Mouse (Mus musculus) E14TG2a.4 (cell line): Measurements from ENCODE around the gene Pecam1.

ENCODE experiments used
- H3K27me3 ChIP-seq: 2 replicates; pipeline ENCODE4 v1.6.1; 2014; ENCODE audit warnings: low read length, control low read depth; ENCODE audit not compliant: insufficient read depth
- H3K36me3 ChIP-seq: 2 replicates; pipeline ENCODE4 v1.6.1; 2014; ENCODE audit warnings: low read length, control low read depth; ENCODE audit not compliant: insufficient read depth
- H3K4me1 ChIP-seq: replicated peaks from 2 replicates; pipeline ENCODE4 v1.6.1; 2014; ENCODE audit warnings: low read depth, low read length, control low read depth
- H3K4me3 ChIP-seq: replicated peaks from 2 replicates; pipeline ENCODE4 v1.5.1; 2014; ENCODE audit warnings: mild to moderate bottlenecking, low read length
- H3K9me3 ChIP-seq: 2 replicates; pipeline ENCODE4 v1.6.1; 2014; ENCODE audit warnings: low read length, control low read depth
- CTCF ChIP-seq: conservative IDR thresholded peaks from 2 replicates; pipeline ENCODE4 v1.5.1; 2014; ENCODE audit warnings: low read length
- NANOG ChIP-seq: IDR thresholded peaks from 2 replicates; pipeline ENCODE4 v1.6.1; 2014; ENCODE audit warnings: borderline replicate concordance, low read length, mixed read lengths
- POU5F1 ChIP-seq: IDR thresholded peaks from 2 replicates; pipeline ENCODE4 v1.6.1; 2014; ENCODE audit warnings: low read length, borderline replicate concordance

Gene Pecam1

DNA sequence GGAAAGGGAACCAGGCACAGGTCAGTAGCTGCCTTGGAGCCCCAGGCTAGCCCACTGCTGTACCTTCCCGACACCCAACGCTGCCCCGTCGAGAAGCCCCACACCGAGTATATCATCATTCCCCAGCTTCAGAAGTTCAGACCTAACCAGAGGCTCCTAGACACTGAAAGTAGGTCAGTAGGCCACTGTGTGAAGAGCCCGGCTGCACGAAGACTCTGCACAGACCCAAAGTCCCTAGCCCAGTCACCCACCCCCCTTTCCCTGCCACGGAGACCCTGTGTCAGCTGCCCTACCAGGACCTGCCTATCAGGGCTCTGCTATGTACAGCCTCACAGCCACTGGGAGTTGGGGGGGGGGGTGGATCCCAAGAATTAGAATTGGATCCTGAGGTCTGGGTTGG lies 78.6 kb downstream of the Pecam1 start:
- no peak for TF ChIP-seq CTCF
- TF ChIP-seq NANOG: no peak
- TF ChIP-seq POU5F1: no peak
- Histone ChIP-seq H3K36me3 (peaks cover 45% of the 10 kb centered on the region), H3K9me3 (no peaks in the 10 kb centered on the region), H3K27me3 (no peaks in the 10 kb centered on the region), H3K4me3 (no peak overlapping the region), H3K4me1 (peaks cover 90% of the 10 kb centered on the region)

GRCm38 (mm10) chr11:106670951-106671478 lies 79.4 kb downstream of the Pecam1 start:
- peaks cover 46% of the 10 kb centered on the region for H3K36me3 ChIP-seq
- no peak overlapping the region for H3K4me3 ChIP-seq
- no peak for TF ChIP-seq NANOG
- no peak for TF ChIP-seq CTCF
- TF ChIP-seq POU5F1: no peak
- H3K27me3 ChIP-seq: no peaks in the 10 kb centered on the region
- H3K9me3 ChIP-seq: no peaks in the 10 kb centered on the region
- H3K4me1 ChIP-seq: peaks cover 98% of the 10 kb centered on the region

DNA sequence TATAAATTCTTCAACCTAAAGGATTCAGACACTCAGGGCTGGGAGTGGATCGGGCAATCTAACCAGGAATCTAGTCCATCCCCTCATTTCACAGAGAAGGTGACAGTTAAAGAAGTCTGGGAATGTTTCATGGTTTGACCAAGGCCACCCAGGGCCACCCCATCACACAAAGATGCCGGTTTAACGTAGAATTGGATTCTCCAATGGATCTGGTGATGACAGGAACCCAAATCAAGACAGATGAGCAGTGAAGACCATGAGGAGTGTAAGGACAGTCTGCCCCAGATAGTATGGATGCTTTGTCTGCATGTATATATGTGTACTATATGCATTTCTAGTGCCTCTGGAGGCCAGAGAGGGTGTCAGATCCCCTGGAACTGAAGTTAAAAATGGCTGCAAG lies 80.2 kb downstream of the Pecam1 start:
- peaks cover 43% of the 10 kb centered on the region for H3K36me3 ChIP-seq
- no peaks in the 10 kb centered on the region for H3K9me3 ChIP-seq
- no peaks in the 10 kb centered on the region for H3K27me3 ChIP-seq
- TF ChIP-seq NANOG (no peak), CTCF (no peak), POU5F1 (no peak)
- no peak overlapping the region for H3K4me3 ChIP-seq
- H3K4me1 ChIP-seq: peaks cover 97% of the 10 kb centered on the region

- Histone ChIP-seq H3K4me3 (no peak overlapping the region; the same call in 1 of the 2 replicates), H3K27me3 (no peaks in the 10 kb centered on the region), H3K4me1 (peaks cover 96% of the 10 kb centered on the region), H3K9me3 (no peaks in the 10 kb centered on the region), H3K36me3 (peaks cover 40% of the 10 kb centered on the region)
- TF ChIP-seq POU5F1 (no peak), NANOG (no peak), CTCF (no peak)
These were observed 80.6 kb downstream of the Pecam1 start for GRCm38 (mm10) chr11:106669873-106670173.

DNA sequence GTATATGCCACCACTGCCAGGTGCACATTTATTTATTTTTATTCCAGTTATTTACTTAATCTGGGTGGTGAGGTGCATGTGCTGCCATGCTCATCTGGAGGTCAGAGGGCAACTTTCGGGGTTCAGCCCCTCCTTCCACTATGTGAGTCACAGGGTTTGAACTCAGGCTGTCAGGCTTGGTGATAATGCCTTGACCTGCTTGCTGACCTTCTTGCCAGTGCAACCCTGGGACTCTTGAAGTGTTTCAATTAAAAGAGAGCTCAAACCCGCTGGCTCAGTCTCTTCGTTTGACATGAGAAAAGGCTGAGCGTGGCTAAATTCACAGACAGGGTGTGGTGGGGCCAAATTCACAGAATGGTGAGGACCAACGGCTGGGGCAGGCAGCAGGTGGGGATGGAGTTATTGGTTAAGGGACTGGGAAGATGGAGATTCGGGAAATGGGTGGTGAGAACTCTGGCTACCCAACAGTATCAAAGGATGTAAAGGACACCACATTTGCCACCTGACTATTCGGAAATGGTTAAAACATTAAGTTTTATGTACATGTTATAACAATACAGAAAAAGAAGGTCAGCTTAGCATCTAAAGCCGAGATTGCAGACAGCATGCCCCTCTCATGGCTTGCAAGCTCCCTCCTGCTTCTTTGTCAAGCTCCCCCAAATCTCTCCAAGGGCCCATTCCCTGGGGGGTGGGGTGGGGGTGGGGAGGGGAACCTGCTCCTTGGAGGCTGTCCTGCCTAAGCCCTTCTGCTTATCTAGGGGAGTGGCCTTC lies 81.1 kb downstream of the Pecam1 start:
- H3K9me3 ChIP-seq: no peaks in the 10 kb centered on the region
- peaks cover 40% of the 10 kb centered on the region for H3K36me3 ChIP-seq
- TF ChIP-seq NANOG (no peak), CTCF (no peak), POU5F1 (no peak)
- H3K4me3 ChIP-seq: no peak overlapping the region; the same call in 1 of the 2 replicates
- H3K4me1 ChIP-seq: peaks cover 96% of the 10 kb centered on the region
- no peaks in the 10 kb centered on the region for H3K27me3 ChIP-seq

DNA sequence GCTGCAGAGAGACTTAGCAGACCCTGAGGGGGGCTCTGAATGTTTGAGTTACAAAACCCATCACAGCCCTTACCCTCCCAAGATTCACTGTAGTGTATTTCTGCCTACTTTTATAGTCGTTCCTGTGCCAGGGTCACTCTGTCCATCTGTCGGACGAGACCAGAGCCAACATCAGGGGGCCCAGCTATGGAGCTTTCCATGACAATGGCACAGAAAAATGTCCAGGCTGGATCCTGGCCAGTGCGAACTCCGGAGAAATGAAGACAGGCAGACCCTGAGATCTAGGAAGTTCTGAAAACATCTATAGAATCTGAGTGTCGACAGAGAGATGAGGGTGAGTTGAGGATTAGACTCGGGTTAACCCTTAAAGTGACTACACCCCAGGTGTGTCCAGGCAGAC lies 82.1 kb downstream of the Pecam1 start:
- Histone ChIP-seq H3K9me3 (no peaks in the 10 kb centered on the region), H3K27me3 (no peaks in the 10 kb centered on the region), H3K36me3 (peaks cover 37% of the 10 kb centered on the region), H3K4me3 (no peak overlapping the region), H3K4me1 (peaks cover 96% of the 10 kb centered on the region)
- no peak for TF ChIP-seq NANOG
- TF ChIP-seq POU5F1: no peak
- TF ChIP-seq CTCF: no peak

- no peak for TF ChIP-seq POU5F1
- no peak for TF ChIP-seq CTCF
- no peak for TF ChIP-seq NANOG
- Histone ChIP-seq H3K27me3 (no peaks in the 10 kb centered on the region), H3K36me3 (peaks cover 36% of the 10 kb centered on the region), H3K4me3 (no peak overlapping the region), H3K9me3 (no peaks in the 10 kb centered on the region), H3K4me1 (peaks cover 95% of the 10 kb centered on the region)
These were observed 82.6 kb downstream of the Pecam1 start for GRCm38 (mm10) chr11:106667855-106668254.

DNA sequence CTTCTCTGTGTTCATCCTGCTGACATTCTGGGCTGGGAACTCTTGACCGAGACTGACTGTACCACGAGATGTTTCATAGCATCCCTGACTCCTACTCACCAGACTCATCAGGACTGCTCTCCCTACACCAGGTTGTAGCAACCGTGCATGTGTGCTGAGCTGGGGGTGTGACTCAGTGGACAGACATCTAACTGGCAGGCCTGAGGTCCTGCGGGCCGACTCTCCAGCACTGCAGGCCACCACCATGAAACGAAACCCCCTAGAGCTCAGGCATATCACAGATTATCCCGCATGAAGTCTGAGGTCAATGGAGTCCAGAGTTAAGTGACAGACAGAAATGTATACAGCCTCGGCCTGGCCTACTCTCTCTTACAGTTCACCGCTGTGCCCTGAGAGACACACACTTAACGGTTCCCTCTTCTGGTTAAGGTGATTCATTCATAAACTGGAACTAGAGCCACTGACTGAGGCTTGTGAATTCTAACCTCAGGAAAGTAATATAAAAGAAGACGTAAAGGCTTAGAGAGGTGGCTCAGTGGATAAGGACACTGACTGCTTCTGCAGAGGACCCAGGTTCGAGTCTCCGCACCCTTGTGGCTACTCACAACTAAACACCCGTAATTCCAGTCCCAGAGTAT lies 83.8 kb downstream of the Pecam1 start:
- H3K36me3 ChIP-seq: peaks cover 33% of the 10 kb centered on the region
- H3K27me3 ChIP-seq: no peaks in the 10 kb centered on the region
- H3K9me3 ChIP-seq: no peaks in the 10 kb centered on the region
- no peak overlapping the region for H3K4me3 ChIP-seq
- TF ChIP-seq NANOG: no peak
- no peak for TF ChIP-seq POU5F1
- TF ChIP-seq CTCF: no peak
- peaks cover 94% of the 10 kb centered on the region for H3K4me1 ChIP-seq

DNA sequence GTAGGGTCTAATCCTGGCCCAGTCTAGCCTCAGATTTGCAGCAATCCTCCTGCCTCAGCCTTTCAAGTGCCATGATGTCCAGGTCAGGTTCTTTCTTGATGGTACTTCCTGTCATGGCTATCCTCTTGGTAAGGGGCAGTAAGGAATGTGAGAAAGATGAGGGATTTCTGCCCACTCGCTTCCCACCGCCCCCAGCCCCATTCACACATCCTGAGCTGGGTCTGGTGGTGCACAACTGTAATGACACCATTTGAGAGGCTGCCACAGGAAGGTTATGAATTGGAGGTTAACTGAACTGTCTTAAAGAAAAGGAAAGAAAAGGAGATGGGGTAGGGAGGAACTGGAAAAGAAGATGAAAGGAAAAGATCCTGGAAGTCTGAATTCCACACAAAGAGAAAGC lies 84.6 kb downstream of the Pecam1 start:
- H3K4me1 ChIP-seq: peaks cover 93% of the 10 kb centered on the region
- no peaks in the 10 kb centered on the region for H3K9me3 ChIP-seq
- H3K27me3 ChIP-seq: no peaks in the 10 kb centered on the region
- no peak overlapping the region for H3K4me3 ChIP-seq
- TF ChIP-seq POU5F1: no peak
- no peak for TF ChIP-seq CTCF
- TF ChIP-seq NANOG: no peak
- H3K36me3 ChIP-seq: peaks cover 35% of the 10 kb centered on the region
